Mouse (Mus musculus) urinary bladder, adult 18-20 months (tissue): Measurements from ENCODE around the gene Rabl6.
A peak's percentile ranks its signal among the peaks of the same experiment; 100 is the strongest.

Source experiments
- DNase-seq, 2 experiments: peaks; one replicate each; pipeline ENCODE4 v3.0.0; 2022; ENCODE audit warnings: low spot score in 2 of 2, mixed read lengths in 2 of 2

Rabl6 gene

DNA sequence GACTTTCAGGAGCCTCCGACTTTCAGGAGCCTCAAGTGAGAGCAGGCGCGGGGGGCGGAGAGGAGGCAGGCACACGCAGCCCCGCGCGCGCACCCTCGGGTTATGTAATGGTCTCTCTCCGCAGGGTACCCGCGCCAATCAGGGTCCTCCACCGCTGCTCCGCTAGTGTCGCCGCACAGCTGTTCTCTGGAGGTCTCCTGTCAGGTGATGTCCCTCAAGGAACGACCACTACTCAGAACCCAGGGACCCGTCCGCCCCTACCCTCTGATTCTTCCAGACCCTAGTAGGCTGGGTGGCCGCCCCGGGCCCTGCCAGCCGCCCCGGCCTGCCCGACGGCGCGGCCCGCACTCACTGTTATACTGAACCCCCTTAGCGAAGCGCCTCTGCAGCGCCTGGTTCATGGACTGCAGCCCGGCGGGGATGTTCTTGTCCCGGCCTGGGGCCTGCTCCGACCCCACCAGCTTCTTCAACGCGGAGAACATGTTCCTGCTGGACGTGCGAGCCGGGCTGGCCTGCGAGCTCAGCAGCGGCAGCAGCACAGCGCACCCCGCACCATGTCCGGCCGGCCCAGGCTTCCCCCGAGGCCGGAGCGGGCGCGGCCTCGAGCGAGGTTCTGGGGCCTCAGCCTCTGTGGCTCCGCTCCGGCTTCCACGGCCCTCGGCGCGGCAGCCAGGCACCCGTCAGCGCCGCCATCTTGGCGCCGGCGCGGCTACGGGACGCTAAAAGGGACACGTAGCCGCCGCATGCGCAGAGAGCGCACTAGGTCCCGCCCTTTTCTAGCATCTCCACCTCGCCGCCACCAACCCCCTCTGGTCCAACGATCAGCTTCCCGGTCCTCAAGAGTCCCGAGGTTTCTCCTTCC, at the start of gene Rabl6:
Gene Rabl6, minus strand, starts transcription at position 761 of the 862 bp plus-strand sequence.
- peak; percentile 80 to 88 for DNase-seq

- DNase-seq = no peak
These were observed 49.3 kb upstream of the Rabl6 start, which contains the start of gene Lcn5 for GRCm38 (mm10) chr2:25657652-25658051. Gene Lcn5 (plus strand): TSS chr2:25657952.

- no peak for DNase-seq
These were observed 48.9 kb upstream of the Rabl6 start for GRCm38 (mm10) chr2:25657246-25657645.

DNA sequence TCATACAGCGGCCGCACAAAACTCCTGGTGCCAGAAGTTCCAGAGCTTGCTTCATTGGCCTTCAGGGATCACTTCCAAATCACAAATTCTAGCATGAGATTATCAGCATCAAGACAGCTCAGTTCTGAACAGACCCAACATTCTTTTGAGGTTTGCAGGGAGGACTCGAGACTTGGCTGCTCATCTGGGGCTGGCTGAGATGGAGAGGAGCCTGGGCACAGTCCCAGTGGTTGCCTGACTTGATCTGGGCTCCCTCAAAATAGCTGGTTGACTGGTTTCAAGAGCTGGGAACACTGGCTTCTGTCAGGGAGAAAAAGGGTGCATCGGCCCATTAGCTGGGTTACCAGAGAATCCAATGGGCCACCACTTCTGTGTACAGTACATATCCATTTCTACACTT, 48.4 kb upstream of the Rabl6 start:
- DNase-seq = no peak

- DNase-seq = no peak
These were observed 46.2 kb upstream of the Rabl6 start for GRCm38 (mm10) chr2:25654502-25654901.

DNA sequence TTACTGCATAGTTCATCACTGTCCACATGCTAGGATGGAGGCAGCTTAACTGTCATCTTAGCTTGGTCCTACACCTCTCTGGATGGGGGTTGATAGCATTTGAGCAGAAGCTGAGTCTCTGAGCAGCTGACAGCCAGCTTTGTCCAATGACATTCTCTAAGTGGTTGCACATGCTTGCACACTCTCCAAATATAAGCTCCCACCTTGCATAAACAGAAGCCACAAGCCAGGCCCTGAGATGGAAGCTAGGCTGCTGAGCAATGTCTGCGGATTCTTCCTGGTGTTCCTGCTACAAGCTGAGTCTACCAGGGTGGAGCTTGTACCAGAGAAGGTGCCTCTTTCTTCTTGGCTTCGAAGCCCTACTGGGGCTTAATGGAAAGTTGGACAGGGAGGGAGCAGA, 44.6 kb upstream of the Rabl6 start, which contains the start of gene Lcn8:
Gene Lcn8, plus strand, starts transcription at position 219 of the 400 bp plus-strand sequence.
- DNase-seq = no peak

- DNase-seq = no peak
These were observed 31.6 kb upstream of the Rabl6 start for GRCm38 (mm10) chr2:25639890-25640289.

GRCm38 (mm10) chr2:25634046-25634445, 25.7 kb upstream of the Rabl6 start:
- DNase-seq = no peak

- no peak for DNase-seq
These were observed 25.3 kb upstream of the Rabl6 start for GRCm38 (mm10) chr2:25633616-25634015.

GRCm38 (mm10) chr2:25628738-25629137, 20.4 kb upstream of the Rabl6 start:
- DNase-seq = no peak

DNA sequence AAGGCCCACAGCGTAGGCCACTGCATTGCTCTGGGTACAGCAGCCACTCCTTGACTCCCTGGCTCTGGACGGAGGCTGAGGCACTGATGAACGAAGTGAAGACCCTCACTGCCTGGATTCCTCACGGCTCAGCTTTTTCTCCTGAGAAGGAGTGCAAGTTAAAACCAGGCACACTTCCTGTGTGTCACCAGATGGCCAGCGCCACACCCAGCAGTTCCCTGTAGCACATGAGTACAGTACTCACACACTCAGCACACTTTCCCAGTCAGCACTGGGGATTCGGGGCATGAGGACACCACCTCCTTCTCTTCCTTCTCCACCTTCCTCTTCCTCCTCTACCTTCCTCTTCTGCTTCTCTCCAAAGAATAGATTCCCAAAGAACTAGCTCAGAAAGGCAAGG, 19.5 kb upstream of the Rabl6 start, which contains the start of gene Fcna:
Gene Fcna, minus strand, starts transcription at position 220 of the 400 bp plus-strand sequence.
- no peak for DNase-seq

- no peak for DNase-seq
These were observed 17.7 kb upstream of the Rabl6 start for GRCm38 (mm10) chr2:25625986-25626385.

DNA sequence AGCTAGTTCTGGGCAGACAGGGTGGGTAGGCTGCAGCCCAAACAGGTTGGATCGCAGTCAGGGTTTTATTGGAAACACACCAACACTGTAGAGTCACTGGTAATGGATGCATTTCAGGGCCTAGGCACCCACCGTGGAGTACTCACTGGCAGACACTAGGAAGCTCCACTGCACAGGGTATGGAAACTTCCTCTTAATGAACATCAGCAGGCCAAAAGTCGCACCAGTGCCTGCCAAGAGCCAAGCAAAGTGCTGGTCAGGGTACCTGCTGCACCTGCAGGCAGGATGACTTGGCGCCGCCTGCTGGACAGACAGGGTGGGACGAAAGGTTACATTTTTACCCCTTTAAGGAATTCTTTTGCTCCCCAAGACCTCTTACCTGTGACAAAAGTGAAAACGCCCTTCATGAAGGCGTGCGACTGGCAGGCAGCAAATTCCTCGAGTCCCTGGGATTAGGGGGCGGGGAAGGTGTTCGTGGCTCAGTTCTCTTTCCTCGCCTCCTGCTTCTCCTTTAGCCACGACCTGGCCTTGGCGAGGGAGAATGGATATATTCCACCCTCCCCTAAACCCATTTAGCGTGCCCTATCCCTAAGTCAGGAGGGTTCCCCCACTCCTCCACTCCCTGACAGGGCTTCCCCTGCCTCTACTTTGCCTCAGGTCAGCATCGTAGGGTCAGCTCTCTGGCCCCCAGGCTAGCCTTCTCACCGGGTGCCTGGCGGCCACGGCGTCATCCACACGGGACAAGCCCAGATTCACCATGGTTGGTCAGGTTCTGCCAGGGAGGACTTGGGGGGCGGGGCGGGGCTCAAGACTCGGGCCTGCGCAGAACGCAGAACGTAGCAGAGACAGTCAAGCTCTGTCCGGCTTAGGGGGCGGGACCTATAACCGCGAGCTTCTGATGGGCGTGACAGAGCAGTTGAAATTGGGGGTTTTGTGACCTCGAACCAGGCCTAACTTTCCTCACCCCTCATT, 13.2 kb upstream of the Rabl6 start, which contains the start of gene Tmem141:
Gene Tmem141, minus strand, starts transcription at position 777 of the 972 bp plus-strand sequence.
- DNase-seq = peak; percentile 83 to 87

DNA sequence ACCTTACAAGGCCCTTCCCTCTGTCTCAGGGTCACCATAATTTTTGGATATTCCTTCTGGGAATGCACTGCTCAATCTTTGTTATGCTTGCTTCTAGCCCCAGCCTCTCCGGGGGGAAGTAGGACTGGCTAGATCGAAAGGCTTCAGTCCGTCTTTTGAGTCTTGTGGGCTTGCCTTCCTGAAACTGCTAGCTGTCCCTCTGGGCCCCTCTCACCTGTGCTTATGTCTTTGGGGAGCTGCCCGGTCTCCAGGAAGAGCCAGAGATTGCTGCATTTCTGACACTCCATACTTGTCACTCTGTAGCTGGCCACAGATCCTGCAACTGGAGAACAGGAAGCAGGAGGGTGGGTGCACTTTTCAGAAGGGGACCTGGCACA, 12.5 kb upstream of the Rabl6 start:
- no peak for DNase-seq

GRCm38 (mm10) chr2:25620386-25620785, 12.1 kb upstream of the Rabl6 start:
- no peak for DNase-seq

DNA sequence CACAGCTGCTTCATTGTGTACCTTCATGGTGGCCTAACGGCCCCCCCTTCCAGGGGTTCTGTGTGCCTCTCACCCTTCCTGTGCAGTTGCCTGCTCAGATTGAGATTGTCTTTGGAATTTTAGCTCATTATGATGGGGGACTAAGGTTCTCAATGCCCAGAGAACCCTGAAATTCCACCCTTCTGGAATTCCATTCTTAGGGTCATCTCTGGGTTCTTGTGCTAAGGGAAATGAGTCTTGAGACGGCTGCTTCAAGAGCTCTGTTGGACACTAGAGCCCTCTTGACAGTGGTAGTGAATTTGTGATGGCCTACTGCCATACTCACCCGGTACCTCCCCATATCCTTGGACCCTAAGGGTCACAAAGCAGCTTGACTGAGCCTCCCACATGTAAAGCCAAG, 9.3 kb upstream of the Rabl6 start, which contains the start of gene Ccdc183:
Gene Ccdc183, minus strand, starts transcription at position 101 of the 400 bp plus-strand sequence.
- no peak for DNase-seq

DNA sequence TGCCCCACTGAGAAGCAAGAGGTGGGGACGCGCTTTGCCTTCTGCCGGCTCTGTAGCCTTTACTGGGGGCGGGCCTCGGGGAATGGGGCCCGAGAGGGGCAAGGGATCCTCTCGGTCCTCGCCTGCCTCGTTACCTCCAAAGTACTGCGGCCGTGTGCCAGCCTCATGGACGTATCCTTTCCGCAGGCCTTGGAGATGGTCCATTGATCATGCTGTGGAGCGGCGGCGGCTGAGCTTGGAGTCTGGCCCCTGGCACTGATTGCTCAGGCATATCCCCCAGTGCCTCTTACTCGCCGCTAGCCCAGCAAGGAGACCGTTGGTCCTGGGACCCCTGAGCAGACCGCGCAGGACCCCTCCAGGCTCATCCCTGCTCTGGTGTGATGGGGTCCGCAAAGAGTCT, 8.1 kb upstream of the Rabl6 start:
- no peak for DNase-seq

DNA sequence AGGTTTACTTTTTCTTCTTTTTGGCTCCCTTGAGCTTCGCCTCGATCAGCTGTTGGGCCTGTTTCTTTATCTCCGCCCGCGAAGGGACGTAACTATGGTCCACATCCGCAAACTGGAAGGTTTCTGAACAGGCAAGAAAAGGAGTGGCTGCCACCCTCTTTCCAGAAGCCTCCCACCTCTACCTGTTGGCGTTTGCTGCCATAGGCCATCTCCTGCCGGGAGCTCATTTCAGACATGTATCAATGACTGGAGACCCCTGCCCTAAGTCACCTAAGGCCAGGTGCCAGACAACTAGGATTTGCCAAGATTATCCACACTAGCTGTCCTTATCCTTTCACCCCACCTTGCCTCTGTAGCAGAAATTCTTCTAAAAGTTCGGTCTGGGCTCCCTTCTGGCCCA, 350 bp upstream of the Rabl6 start:
- no peak for DNase-seq

GRCm38 (mm10) chr2:25602526-25602925, 5.8 kb downstream of the Rabl6 start:
- no peak for DNase-seq

DNA sequence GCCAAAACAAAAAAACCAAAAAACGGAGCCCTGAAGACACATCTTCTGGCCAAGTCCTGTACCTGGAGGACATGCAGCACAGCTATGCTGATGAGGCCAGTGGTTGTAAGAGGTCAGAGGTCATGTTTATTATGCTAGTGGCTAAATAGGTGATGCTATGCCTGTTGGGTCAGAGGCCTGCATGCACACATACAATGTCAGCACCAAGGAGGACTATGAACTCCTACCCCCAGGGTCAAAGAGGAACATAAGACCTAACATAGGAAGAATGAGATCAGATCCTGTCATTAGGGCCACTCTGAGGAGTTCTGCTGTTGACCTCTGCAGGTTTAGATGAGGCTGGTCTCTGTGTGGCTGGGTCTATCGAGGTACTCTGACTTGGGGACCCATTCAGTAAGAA, 8.3 kb downstream of the Rabl6 start:
- DNase-seq = no peak

- DNase-seq = no peak
These were observed 9.6 kb downstream of the Rabl6 start for GRCm38 (mm10) chr2:25598749-25599148.
